Mouse (Mus musculus): ENCODE measurements around the gene Rapgef2. TPM values are rescaled to one million over a fixed set of nuclear protein-coding genes. Genes with fewer than 3 reads are reported as not detected.
A peak's percentile ranks its signal among the peaks of the same experiment; 100 is the strongest.

Gene Rapgef2
- total RNA-seq, 2 experiments from 2014 or later = 102 to 103 TPM

DNA sequence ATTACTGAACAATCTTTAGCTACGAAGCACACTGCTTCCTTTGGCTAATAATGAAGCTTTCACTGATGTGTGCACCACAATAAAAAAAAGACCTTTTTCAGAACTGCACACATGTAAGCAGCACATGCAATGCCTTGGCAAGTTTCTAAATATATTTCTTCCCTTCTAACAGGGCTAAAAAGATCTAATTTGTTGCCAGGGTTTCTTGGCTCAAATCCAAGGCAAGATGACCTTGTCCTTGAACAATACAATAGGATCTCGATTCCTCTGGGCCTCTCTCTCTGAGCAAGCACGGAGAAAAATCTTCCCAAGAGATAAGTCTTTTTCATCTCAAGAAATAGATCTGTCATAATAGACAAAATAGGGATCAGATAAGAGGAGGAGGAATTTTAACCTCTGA, 147.1 kb downstream of the Rapgef2 start:
- intact Hi-C loops (cut with DNase I) = no loop called here
- DNase-seq (ENCODE audit: low spot score in 2 of 2) = no peak

GRCm38 (mm10) chr3:79138601-79139000, 147.7 kb downstream of the Rapgef2 start:
- intact Hi-C loops (cut with DNase I) = no loop called here

GRCm38 (mm10) chr3:79130991-79131390, 155.3 kb downstream of the Rapgef2 start:
- intact Hi-C loops (cut with DNase I) = no loop called here
- no peak for DNase-seq (ENCODE audit: low spot score in 2 of 2)

More at GRCm38 (mm10) chr3:79138601-79139000, 147.7 kb downstream of the Rapgef2 start:
- DNase-seq (ENCODE audit: low spot score in 2 of 2) = no peak

DNA sequence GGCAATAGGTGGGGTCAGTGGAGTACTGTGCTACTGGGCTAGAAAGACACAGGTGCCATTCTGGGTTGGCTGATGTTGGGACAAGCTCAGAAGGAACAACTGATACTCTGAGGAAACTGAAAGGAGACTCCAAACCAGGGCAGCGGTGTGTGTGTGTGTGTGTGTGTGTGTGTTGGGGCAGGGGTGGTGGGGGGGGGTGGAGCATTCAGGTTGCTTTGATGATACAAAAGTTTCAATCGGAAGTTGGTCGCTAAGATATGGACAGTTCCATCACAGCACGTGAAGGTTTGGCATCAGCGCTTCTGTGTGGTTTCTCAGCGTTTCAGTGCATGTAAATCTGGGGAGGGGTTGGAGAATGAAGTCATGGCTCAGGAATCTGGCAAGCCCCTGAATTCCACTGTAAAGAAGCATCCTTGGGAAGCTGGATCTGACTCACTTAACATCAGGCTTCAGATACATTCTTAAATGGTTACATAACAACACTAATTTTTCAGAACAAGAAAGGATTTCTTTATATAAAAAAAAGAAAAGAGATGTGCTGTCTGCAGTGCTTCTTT, 157.2 kb downstream of the Rapgef2 start:
- intact Hi-C loops (cut with DNase I) = no loop called here

DNA sequence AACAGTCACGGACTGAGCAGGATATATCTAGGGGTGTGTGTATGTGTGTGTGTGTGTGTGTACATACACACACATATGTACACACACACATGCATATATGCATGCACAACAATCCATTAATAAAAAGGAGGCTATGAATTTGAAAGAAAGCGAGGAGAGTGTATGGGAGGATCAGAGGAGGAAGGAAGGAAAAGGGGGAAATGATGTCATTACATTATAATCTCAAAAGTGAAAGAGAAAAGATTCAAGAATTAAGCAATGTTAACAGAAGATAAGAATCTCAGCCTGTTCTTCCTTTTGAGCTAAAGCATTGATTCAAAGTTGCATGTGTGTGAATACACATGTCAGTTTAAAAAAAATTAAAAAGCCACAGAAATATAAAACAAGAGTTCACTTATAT, 158.5 kb downstream of the Rapgef2 start:
- intact Hi-C loops (cut with DNase I) = no loop called here
- no peak for DNase-seq (ENCODE audit: low spot score in 2 of 2)

More for the DNA sequence above, 157.2 kb downstream of the Rapgef2 start:
- DNase-seq (ENCODE audit: low spot score in 2 of 2) = no peak

DNA sequence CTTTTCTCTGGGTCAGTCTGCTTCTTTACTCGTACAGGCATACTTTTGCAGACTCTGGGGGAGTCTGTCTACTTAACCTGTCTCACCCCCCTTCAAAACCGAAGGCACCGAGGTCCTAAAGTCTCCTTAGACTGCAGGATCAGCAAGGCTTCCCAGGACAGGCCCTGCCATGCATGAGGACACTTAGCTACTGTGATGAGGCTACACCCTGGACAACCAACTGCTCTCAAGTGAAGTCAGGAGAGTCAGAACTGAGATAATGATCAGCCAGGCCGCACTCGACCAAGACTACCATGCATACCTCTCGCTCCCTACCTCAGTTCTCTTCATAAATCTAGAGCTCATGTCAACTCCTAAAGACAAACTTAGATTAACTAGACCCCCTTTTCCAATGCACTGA, 159.5 kb downstream of the Rapgef2 start:
- intact Hi-C loops (cut with DNase I) = no loop called here
- DNase-seq (ENCODE audit: low spot score in 2 of 2) = no peak

DNA sequence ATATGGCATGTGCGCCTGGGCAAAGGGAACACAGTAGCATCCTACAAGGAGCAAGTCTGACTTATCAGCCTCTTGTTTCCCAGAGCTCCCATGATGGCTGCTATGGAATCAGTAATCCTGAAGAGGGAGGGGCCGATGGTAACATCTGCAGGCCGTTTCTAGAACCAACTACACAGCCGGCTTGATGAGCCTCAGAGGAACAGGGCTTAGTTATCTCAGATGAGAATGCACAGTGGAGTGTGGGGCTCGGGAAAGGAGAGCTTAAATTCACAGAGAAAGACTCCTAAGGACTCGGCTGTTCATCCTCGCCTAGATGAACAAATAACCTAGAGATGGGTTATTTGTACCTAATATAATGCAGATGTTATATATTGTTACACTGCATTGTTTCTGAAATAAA, 164.9 kb downstream of the Rapgef2 start:
- no peak for DNase-seq (ENCODE audit: low spot score in 2 of 2)
- intact Hi-C loops (cut with DNase I) = no loop called here

GRCm38 (mm10) chr3:79119983-79120382, 166.3 kb downstream of the Rapgef2 start:
- DNase-seq (ENCODE audit: low spot score in 2 of 2) = no peak
- intact Hi-C loops (cut with DNase I) = no loop called here

DNA sequence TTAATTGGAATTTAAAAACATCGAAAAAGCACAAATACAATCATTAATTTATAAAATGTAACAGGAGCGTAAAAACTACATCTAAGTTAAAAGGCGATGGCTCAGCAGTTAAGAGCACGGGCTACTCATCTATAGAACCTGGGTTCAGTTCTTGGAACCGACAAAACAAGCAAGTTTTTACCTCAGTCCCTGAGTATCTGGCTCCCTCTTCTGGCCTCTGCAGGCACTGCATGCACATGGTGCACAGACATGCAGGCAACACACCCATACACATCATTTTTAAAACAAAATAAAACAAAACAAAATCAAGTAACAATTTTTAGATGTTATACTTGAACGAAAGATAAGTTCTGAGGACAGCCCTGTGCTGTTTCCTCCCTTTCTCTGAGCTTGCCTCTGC, 176.2 kb downstream of the Rapgef2 start:
- intact Hi-C loops (cut with DNase I) = no loop called here
- peak in 1 of 2 experiments; percentile 22 for DNase-seq (ENCODE audit: low spot score in 2 of 2)

GRCm38 (mm10) chr3:79108246-79108645, 178.1 kb downstream of the Rapgef2 start:
- intact Hi-C loops (cut with DNase I) = no loop called here
- DNase-seq (ENCODE audit: low spot score in 2 of 2) = no peak

DNA sequence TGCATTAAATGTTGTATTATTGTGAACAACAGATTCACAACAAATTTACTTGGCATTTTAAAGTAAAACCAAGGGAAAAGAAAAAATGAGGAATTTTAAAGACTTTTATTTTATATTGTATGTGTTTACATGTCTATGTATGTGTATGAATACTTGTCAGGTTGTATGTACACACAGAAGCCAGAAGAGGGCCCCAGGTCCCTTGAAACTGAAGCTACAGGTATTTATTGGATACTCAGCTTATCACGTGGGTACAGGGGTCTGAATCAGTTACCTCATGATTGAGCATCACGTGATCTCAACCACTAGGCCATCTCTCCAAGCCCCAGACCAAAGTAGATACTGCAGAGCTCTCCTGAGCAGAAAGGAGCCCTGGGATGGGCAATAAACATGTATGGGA, 180.0 kb downstream of the Rapgef2 start:
- intact Hi-C loops (cut with DNase I) = no loop called here
- no peak for DNase-seq (ENCODE audit: low spot score in 2 of 2)

DNA sequence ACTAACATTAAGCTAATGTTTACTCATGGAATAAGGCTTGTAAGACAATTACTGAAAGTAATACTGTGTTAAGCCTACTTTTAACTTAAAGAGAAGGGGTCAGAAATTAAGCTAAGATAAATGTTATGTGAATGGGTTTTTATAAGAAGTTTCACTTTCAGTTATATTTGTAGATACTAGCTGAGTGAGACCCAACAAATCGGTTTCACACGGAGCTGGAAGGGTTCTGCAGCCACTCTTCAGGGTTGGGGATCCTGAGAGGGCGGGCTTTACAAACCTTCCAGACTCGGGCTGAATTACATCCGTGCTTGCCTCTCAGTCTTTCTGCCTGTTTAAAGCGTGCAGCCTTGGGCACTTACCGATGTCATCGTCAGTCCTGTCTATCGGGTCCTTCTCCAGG, 182.7 kb downstream of the Rapgef2 start:
- intact Hi-C loops (cut with DNase I) = no loop called here

GRCm38 (mm10) chr3:79101737-79102136, 184.6 kb downstream of the Rapgef2 start:
- no peak for DNase-seq (ENCODE audit: low spot score in 2 of 2)
- intact Hi-C loops (cut with DNase I) = no loop called here

More for the DNA sequence above, 182.7 kb downstream of the Rapgef2 start:
- no peak for DNase-seq (ENCODE audit: low spot score in 2 of 2)

DNA sequence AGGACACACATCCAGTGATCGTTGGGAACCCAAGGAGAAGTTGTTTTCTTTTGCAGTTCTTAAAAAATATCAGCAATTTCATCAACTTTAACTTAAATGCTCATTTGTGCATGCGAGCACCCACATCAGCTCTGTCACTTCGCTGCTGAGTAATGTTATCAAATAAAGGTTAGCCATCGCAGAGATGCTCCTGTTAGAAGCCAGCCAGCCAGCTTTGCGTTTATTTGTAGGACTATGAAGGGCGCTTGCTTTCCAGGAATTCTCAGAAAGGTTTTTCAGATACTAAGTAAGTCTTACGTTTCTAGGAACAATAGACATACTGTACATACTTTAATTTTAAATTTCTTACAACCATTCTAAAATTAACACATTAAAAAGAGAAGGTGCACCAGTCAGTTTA, 185.5 kb downstream of the Rapgef2 start:
- no peak for DNase-seq (ENCODE audit: low spot score in 2 of 2)
- intact Hi-C loops (cut with DNase I) = no loop called here

- intact Hi-C loops (cut with DNase I) = loop anchor here (5.0 kb wide), 1 partner anchor 513 kb away; no protein-coding TSS in a partner anchor
- peak in 1 of 2 experiments; percentile 23 for DNase-seq (ENCODE audit: low spot score in 2 of 2)
Observed at GRCm38 (mm10) chr3:79089091-79089490, 197.2 kb downstream of the Rapgef2 start.

- DNase-seq (ENCODE audit: low spot score in 2 of 2) = no peak
- intact Hi-C loops (cut with DNase I) = loop anchor here (5.0 kb wide), 1 partner anchor 514 kb away; no protein-coding TSS in a partner anchor
Observed at GRCm38 (mm10) chr3:79088461-79088860, 197.9 kb downstream of the Rapgef2 start.

- intact Hi-C loops (cut with DNase I) = loop anchor here (5.0 kb wide), 1 partner anchor 516 kb away; no protein-coding TSS in a partner anchor
- DNase-seq (ENCODE audit: low spot score in 2 of 2) = no peak
Observed at GRCm38 (mm10) chr3:79086282-79086681, 200.0 kb downstream of the Rapgef2 start.

GRCm38 (mm10) chr3:79083881-79084280, 202.4 kb downstream of the Rapgef2 start:
- intact Hi-C loops (cut with DNase I) = no loop called here
- DNase-seq (ENCODE audit: low spot score in 2 of 2) = no peak

DNA sequence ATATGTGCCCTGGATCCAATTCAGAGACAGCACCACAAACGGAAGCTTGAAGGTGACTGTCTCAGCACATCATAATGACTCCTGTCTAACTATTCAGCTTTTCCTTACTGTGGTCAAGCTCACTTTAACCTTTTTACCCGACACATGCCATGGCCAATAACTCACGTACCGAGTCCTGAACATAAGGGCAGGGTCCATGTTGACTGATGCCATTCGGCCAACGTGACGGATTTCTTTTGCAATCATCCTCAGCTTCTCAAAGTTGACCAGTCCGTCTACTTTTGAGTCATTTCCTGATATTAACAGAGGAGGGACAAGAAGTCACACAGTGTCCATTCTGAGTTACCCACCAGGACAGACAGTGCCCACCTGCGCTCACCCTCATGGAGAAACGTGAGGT, 203.3 kb downstream of the Rapgef2 start:
- intact Hi-C loops (cut with DNase I) = no loop called here
- DNase-seq (ENCODE audit: low spot score in 2 of 2) = no peak

DNA sequence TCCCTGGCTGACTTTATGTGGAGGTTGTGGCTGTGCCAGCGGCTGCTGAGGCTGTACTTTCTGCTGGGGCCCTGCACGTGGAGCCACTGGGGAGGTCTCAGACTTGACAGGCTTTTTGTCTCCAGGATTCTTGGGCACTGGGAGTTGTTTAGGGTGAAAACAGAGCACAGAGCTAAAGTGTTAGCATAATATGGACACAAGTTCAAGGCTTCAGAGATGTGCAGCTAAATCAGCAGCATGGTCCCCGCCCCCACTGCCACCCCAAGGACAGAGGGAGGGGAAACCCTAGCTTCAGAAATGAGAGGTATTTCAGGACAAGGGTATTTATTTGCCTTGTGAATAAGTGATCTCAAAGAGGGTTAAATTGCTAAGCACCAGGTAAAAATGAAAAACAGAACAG, 207.2 kb downstream of the Rapgef2 start:
- intact Hi-C loops (cut with DNase I) = no loop called here
- no peak for DNase-seq (ENCODE audit: low spot score in 2 of 2)

DNA sequence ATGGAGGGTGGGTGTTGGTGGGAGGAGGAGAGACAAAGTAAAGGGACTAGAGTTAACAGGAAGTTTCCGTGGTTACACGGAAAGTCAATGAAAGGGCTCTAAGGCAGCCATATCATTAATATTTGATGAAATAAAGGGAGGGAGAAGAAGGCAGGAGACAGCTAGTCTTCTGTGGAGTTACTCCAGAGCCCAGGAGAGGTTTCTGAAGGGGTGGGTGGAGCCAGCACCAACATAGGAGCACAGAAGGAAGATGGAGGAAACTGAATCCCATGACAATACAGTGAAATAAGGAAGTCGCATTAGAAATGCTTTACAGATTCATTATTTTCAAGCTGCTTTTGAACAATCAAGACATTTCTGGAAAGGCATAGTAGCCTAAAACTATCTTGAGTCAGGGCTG, 211.3 kb downstream of the Rapgef2 start:
- DNase-seq (ENCODE audit: low spot score in 2 of 2) = no peak
- intact Hi-C loops (cut with DNase I) = no loop called here

All from left cerebral cortex, postnatal 14 days (tissue).